Mouse (Mus musculus) G1E-ER4 (cell line): Measurements from ENCODE around the gene Letm1. TPM values are rescaled to one million over a fixed set of nuclear protein-coding genes. Genes with fewer than 3 reads are reported as not detected.

Experiments used
- GATA1 ChIP-seq: IDR thresholded peaks from one replicate; pipeline ENCODE4 v1.8.0; 2012; ENCODE audit warnings: low read length, inconsistent platforms
- polyA plus RNA-seq: library from polyadenylated mRNA; stranded (reverse); fragments of >175 nt; gene quantifications from 2 replicates; pipeline ENCODE4 v1.2.3, GENCODE M21; 2012

Gene Letm1
- polyA plus RNA-seq, 1 experiment: 39.6 TPM

DNA sequence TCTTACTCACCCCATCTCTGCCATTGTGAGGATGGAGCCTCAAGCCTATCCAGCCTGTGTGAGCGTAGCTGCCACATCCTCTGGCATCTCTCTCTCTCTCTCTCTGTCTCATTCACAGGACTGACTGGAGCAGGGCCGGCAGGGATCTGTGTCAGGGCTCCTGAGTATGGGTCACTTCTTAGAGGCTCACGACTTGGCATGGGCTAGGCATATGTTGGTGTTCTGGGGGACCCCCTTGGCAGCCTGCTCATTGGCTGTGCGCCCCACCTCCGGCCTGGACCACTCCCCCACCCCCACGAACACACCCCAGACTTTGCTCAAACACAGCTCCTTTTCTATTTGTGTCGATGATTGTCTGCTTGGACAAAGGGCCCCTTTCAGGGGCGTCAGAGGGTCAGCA, 78.6 kb downstream of the Letm1 start:
- TF ChIP-seq GATA1: no peak

DNA sequence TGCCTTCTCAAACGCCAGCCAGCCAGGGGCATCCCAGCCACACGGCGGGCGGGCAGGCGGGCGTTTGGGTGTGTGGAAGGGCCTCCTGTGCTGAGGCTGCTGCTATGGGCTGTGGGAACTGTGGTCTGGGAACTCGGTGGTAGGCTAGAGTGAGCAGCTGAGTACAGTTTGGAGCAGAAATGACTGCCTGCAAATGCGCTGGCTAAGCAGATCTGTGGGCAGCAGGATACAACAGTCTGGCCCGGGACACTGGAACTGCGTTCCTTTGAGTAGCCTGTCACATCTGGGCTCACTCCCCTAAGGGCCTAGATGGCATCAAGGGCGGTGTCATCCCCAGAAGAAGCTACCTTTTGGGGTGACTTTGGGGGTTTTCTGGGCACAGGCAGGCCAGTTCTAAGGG, 80.8 kb downstream of the Letm1 start:
- TF ChIP-seq GATA1: no peak

DNA sequence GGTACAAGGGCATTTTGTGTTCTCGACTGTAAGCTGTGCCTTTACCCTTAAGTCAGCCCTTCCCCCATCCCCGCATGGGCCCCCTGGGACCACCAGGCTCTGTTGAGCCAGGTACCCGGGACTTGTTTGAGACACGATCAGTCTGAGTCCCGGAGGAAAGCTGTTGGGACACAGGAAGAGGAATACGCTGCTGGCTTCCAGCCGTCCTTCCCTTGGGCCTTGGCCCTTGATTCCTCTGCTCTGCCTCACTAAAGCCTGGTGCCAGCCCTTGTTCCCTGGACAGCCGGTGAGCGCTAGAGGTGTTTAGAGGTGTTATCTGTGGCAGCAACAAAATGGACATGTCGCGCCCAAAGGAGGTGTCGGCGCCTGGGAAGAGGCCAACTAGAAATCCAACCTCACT, 82.6 kb downstream of the Letm1 start:
- no peak for TF ChIP-seq GATA1

DNA sequence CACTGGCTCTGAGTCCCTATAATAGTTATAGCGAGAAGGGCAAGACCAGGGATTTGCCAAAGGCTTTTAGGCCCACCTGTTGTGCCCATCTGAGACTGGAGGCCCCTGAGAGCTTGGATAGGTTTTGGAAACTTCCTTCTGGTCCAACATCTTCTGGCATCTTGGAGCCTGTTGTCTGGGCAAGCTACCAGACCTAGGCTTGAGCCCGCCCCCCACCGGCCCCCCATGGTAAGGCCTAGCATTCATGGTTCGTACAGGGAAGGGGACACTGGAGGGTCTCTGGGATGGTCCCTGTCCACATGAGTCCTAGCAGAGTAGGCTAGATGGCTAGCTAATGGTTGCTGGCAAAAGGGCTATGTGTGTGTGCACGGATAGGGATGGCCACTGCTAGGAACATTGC, 83.9 kb downstream of the Letm1 start:
- TF ChIP-seq GATA1: no peak

DNA sequence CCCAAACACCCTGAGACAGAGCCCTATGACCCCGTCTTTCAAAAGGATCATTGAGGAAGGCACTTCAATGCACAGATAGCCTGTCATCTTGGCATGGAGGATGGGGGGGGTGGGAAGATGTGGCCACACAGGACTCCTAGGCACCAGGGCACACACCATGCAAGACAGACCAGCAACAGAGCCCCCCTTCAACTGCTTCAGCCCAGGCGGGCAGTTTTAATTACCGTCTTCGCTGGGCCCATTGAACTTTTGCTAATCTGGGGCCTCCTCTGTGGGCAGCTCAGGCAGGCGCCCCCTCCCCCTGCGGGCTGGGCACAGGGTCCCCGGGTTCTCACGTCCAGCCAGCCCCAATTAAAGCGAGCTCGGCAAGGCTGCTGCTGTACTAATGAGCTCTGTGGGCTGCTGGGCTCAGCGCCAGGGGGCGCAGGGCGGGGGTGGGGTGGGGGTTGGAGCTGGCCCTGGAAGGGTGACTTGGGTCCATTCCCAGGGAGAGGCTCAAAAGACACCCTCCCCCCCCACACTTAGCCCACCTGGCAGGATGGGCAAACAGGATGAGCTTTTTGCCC, 84.6 kb downstream of the Letm1 start:
- TF ChIP-seq GATA1: no peak

DNA sequence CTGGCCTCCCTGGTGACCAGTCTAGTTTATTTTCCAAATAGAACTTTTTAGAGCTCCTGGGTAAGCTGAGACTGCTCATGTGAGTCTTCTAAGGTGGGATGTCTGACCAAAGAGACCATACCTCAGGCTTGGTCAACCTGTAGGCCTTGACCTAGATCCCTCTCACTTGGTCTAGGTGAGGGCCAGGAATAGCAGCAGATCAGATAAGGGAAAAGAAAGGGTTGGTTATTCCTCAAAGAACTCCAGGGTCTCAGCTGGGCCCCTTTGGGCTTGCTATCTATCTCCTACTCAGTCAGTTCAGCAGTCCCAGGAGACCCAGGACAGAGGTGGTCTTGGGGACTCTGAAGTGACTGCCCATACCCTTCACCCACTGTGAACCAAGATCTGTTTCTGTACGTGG, 85.1 kb downstream of the Letm1 start:
- TF ChIP-seq GATA1: no peak

DNA sequence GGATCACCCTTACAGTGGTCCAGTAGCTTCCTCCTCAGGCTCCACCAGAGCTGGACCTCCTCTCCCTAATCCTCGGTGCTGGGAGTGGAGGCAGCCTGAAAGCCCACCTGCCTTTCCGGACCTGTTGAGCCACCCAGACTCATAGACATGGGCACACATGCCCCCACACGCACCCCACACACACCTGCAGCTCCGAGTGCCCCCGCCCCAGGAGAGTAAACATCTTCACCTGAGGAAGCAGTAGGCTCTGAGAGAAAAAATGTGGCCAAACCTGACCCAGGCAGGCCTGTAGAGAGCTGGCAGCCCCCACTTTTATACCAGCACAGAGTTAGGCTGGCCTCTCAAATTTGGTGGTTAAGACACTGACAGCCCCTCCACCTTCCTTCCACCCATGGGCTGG, 86.2 kb downstream of the Letm1 start:
- no peak for TF ChIP-seq GATA1

DNA sequence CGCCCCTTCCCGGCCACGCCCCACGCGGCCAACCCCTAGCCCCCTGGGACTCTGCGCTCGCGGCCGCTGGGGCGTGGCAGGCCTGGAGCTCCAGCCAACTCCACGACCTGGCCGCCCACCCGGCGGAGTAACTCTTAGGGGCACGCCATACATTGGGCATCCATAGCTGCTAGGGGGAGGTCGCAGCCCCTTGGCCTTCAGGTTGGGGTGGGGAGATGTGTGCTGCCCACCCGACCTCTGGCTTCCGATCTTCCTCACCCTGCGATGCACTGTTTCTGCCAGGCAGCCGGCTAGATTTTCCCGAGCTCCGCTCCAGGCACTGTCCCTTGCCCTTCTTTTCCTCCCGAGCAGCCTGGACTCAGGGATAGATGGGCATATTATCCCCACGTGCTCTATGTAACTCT, 86.9 kb downstream of the Letm1 start:
- TF ChIP-seq GATA1: no peak

DNA sequence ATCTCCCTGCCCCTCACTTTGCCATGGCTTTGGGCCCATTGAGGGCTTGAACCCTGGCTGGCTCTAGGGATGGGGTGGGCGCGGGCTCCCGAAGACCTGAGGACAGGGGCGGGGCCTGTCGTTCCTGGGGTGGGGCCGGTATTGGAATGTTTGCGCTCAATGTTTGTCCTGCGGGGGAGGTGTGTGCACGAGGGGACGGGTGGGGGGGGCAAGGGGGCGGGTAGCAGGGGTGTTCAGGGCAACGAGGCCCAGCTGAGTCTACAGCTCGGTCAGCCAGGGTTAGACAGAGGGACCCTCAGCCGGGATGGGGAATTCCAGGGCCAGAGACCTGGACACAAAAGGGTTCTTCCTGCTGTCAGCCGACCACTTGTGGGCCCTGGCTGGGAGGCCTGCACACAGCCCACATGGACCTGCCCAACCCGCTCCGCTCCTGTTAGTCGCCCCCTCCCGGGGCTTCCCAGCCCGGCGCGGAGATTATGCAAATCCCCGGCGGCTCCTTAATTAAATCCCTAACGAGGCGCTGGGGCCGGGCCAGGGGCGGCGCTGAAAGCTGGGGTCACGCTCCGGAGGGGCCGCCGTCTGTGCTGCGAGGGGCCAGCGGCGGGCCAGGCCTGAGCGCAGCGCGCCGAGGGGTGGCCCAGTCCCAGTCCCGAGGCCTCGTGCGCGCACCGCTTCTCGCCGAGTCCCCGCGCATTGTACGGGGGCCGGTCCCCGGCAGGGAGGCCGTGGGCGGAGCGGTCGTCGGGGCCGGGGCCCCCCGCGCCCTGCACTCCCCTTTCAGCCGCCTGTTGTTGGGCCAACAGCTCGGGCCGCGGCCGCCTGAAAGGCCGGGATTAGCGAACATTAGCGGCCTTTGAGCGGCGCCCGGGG, 87.5 kb downstream of the Letm1 start:
- TF ChIP-seq GATA1: no peak

DNA sequence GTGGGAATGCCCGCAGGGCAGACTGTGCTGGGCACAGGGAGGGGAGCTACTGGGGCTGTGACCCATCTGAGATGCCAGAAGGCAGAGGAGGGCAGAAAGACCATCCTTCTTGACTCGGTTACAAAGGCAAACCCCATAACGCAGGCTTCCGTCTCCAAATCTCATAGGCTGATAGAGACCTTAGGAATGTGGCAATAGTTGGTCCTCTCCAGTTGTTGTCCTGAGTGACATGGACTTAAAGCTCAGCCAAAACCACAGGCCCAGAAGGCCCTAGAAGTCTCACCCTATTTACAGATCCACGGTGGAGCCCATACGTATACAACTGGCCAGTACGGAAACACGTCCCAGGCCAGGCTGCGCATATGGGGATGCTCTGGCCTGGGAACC, 88.2 kb downstream of the Letm1 start:
- TF ChIP-seq GATA1: no peak

DNA sequence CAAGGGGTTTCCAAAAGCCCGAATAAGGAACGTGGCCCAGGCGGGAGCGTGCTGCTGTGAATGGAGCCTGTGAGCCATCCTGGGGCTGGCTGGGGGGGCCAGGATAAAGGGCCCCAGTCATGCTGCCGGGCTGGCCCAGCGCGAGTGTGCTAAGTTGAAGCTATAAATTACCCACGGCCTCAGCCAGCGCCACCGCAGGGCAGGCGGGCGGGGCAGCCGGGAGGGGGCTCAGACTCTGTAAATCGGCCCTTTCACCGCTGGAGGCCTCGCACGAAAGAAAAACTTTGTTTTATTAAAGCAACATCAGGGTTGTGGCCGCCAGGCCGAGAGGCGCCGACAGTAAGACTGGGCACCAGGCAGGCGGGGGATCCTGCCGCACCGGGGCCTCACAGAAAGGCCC, 90.2 kb downstream of the Letm1 start:
- TF ChIP-seq GATA1: no peak

DNA sequence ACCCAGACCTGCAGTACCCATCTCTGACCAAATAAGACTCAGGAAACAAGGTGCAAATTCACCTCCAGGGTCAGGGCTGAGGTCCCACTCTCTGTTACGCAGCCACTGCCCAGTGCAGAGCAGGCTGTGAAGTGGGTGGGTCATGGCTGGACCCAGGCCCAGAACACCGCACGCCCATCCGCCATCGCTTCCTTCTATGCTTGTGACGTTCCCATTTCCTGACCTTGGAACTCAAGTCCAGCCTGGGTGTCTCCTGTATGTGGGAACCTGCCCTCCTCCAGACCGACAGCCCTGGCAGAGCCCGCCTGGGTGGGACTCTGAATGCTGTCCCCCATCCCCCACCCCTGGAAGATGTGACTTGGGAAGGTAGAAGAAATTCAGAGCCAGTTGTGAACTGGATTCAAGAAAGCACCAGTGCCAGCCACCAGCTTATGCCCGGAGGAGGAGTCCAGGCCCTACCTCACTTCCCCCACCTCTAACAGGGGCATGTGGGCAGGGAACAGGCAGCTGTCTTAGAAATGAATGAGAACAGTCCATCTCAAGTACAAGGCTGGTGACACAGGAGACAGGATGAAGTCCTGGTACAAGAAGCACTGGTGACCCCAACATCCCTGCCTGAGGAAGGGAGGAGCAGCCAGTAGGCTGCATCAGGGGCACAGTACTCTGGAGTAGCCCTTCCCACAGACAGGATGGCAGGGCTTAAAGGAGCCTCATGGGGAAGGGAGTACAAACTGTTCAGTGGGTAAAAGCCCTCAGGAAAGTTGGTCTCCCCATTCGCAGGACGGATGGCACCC, 92.6 kb downstream of the Letm1 start:
- no peak for TF ChIP-seq GATA1

Other genes with a start within 250 kb of the Letm1 start
- gene Fam53a, start 153.2 kb downstream of the Letm1 start, polyA plus RNA-seq: 110 and 151 TPM in 2 replicates
- not detected in 2 replicates for gene Gm9903, start 152.9 kb downstream of the Letm1 start, polyA plus RNA-seq
- gene Slbp, start 130.2 kb downstream of the Letm1 start, polyA plus RNA-seq: 151 and 221 TPM in 2 replicates
- 50.5 and 88.8 TPM in 2 replicates for gene Tacc3, start 124.7 kb downstream of the Letm1 start, polyA plus RNA-seq
- gene Tmem129, start 124.4 kb downstream of the Letm1 start, polyA plus RNA-seq: 12.1 and 13.3 TPM in 2 replicates
- gene Fgfr3, start 61.1 kb downstream of the Letm1 start, polyA plus RNA-seq: not detected in 2 replicates
- gene Nsd2, start 37.9 kb upstream of the Letm1 start, polyA plus RNA-seq: 11.3 and 11.6 TPM in 2 replicates
- 62.8 and 91.8 TPM in 2 replicates for gene Nelfa, start 153.6 kb upstream of the Letm1 start, polyA plus RNA-seq
- gene Gm1673, start 200.6 kb upstream of the Letm1 start, polyA plus RNA-seq: not detected in 2 replicates
- 0.01 TPM in 1 of 2 replicates, not detected in the other for gene Nat8l, start 213.2 kb upstream of the Letm1 start, polyA plus RNA-seq